Mouse (Mus musculus): ENCODE measurements around the gene Lysmd2. TPM values are rescaled to one million over a fixed set of nuclear protein-coding genes. Genes with fewer than 3 reads are reported as not detected.
"Not testable (repeated sequence)": the region's sequence is repeated elsewhere in the genome, so short reads cannot be mapped to it uniquely, and the experiment has no call there.

Lysmd2 gene
- total RNA-seq (2021), result 10 to 100 TPM; 56.9 to 57.2 TPM
- long read RNA-seq, experiment 1, transcript Lysmd2-202 (3 exons, 1,241 nt), result minor isoform, 9 of 82 reads
- long read RNA-seq, experiment 1, transcript Lysmd2-201 (3 exons, 1,189 nt), result major isoform, 64 of 82 reads
- long read RNA-seq, experiment 1, partial matches to known transcripts, result 4 of 82 reads
- long read RNA-seq, experiment 1, other reads (novel, unspliced or antisense), result 4 of 82 reads
- long read RNA-seq, experiment 2, transcript Lysmd2-201 (3 exons, 1,189 nt), result major isoform, 84 of 103 reads
- long read RNA-seq, experiment 2, transcript Lysmd2-202 (3 exons, 1,241 nt), result minor isoform, 6 of 103 reads
- long read RNA-seq, experiment 2, transcript Lysmd2-203 (3 exons, 695 nt), result minor isoform, 5 of 103 reads
- long read RNA-seq, experiment 2, partial matches to known transcripts, result 3 of 103 reads
- long read RNA-seq, experiment 2, other reads (novel, unspliced or antisense), result 5 of 103 reads

- DNase-seq (ENCODE audit: low spot score in 2 of 2), result peak; percentile 65 to 79
Measured at GRCm38 (mm10) chr9:75625556-75626307, at the start of gene Lysmd2. TSS of gene Lysmd2 (plus strand) at chr9:75625741.

- no peak for DNase-seq (ENCODE audit: low spot score in 2 of 2)
Measured at GRCm38 (mm10) chr9:75579321-75579720, 46.2 kb upstream of the Lysmd2 start.

GRCm38 (mm10) chr9:75581694-75582350, 43.7 kb upstream of the Lysmd2 start:
- no peak for DNase-seq (ENCODE audit: low spot score in 2 of 2)

GRCm38 (mm10) chr9:75589850-75590790, 35.4 kb upstream of the Lysmd2 start:
- no peak for DNase-seq (ENCODE audit: low spot score in 2 of 2)

- DNase-seq (ENCODE audit: low spot score in 2 of 2), result no peak
Measured at GRCm38 (mm10) chr9:75593481-75593880, 32.1 kb upstream of the Lysmd2 start.

GRCm38 (mm10) chr9:75597036-75597435, 28.5 kb upstream of the Lysmd2 start:
- DNase-seq (ENCODE audit: low spot score in 2 of 2), result no peak

- no peak for DNase-seq (ENCODE audit: low spot score in 2 of 2)
Measured at GRCm38 (mm10) chr9:75597596-75597995, 27.9 kb upstream of the Lysmd2 start.

- DNase-seq (ENCODE audit: low spot score in 2 of 2), result peak; percentile 42 to 84
Measured at GRCm38 (mm10) chr9:75599191-75599841, 26.2 kb upstream of the Lysmd2 start.

GRCm38 (mm10) chr9:75600166-75600934, 25.2 kb upstream of the Lysmd2 start:
- DNase-seq (ENCODE audit: low spot score in 2 of 2), result no peak

- no peak for DNase-seq (ENCODE audit: low spot score in 2 of 2)
Measured at GRCm38 (mm10) chr9:75601510-75601909, 24.0 kb upstream of the Lysmd2 start.

GRCm38 (mm10) chr9:75607496-75607895, 18.0 kb upstream of the Lysmd2 start:
- no peak for DNase-seq (ENCODE audit: low spot score in 2 of 2)

GRCm38 (mm10) chr9:75609505-75609904, 16.0 kb upstream of the Lysmd2 start:
- DNase-seq (ENCODE audit: low spot score in 2 of 2), result no peak

GRCm38 (mm10) chr9:75609965-75610364, 15.6 kb upstream of the Lysmd2 start:
- DNase-seq (ENCODE audit: low spot score in 2 of 2), result no peak

GRCm38 (mm10) chr9:75610571-75611493, 14.7 kb upstream of the Lysmd2 start, which contains the start of gene Tmod2:
TSS of gene Tmod2 (minus strand) at chr9:75611325.
- peak; percentile 76 to 84 for DNase-seq (ENCODE audit: low spot score in 2 of 2)

- DNase-seq (ENCODE audit: low spot score in 2 of 2), result no peak
Measured at GRCm38 (mm10) chr9:75616560-75616959, 9.0 kb upstream of the Lysmd2 start.

GRCm38 (mm10) chr9:75618836-75619400, 6.6 kb upstream of the Lysmd2 start:
- no peak for DNase-seq (ENCODE audit: low spot score in 2 of 2)

- not testable (repeated sequence) for DNase-seq (ENCODE audit: low spot score in 2 of 2)
Measured at GRCm38 (mm10) chr9:75619761-75620160, 5.8 kb upstream of the Lysmd2 start.

GRCm38 (mm10) chr9:75621428-75621827, 4.1 kb upstream of the Lysmd2 start:
- no peak for DNase-seq (ENCODE audit: low spot score in 2 of 2)

Measured in layer of hippocampus, postnatal 14 days (tissue).